Mouse (Mus musculus) midbrain, embryonic 16.5 days (tissue): ENCODE data around the gene Dock4. TPM values are rescaled to one million over a fixed set of nuclear protein-coding genes. Genes with fewer than 3 reads are reported as not detected.
A peak's percentile ranks its signal among the peaks of the same experiment; 100 is the strongest.

ENCODE experiments used
- ATAC-seq: fragments of 200-750 bp; cut with Nextera tagmentation; 2 replicates; pipeline ENCODE4 v1.8.0; 2017; ENCODE audit warnings: moderate TSS enrichment
- H3K27ac ChIP-seq: fragments of 300-500 bp; sonication (generic); 2 replicates; pipeline ENCODE4 v1.5.1; 2014; ENCODE audit warnings: mild to moderate bottlenecking, low read length, mixed read lengths
- H3K27me3 ChIP-seq: fragments of 300-500 bp; sonication (generic); 2 replicates; pipeline ENCODE4 v1.6.1; 2014; ENCODE audit warnings: low read depth, low read length, mixed read lengths; ENCODE audit not compliant: control insufficient read depth, insufficient read depth
- H3K36me3 ChIP-seq: fragments of 300-500 bp; sonication (generic); 2 replicates; pipeline ENCODE4 v1.6.1; 2014; ENCODE audit warnings: mild to moderate bottlenecking, low read length, moderate library complexity, mixed read lengths; ENCODE audit not compliant: control insufficient read depth, insufficient read depth
- H3K4me1 ChIP-seq: fragments of 300-500 bp; sonication (generic); 2 replicates; pipeline ENCODE4 v1.6.1; 2014; ENCODE audit warnings: mild to moderate bottlenecking, low read length, mixed read lengths; ENCODE audit not compliant: control insufficient read depth, insufficient read depth
- H3K4me2 ChIP-seq: fragments of 300-500 bp; sonication (generic); 2 replicates; pipeline ENCODE4 v1.6.1; 2014; ENCODE audit warnings: mild to moderate bottlenecking, low read length, mixed read lengths
- H3K4me3 ChIP-seq: fragments of 300-500 bp; sonication (generic); 2 replicates; pipeline ENCODE4 v1.5.1; 2014; ENCODE audit warnings: low read depth, mild to moderate bottlenecking, low read length, moderate library complexity, mixed read lengths
- H3K9ac ChIP-seq: fragments of 300-500 bp; sonication (generic); 2 replicates; pipeline ENCODE4 v1.6.1; 2014; ENCODE audit warnings: low read depth, low read length, mixed read lengths
- H3K9me3 ChIP-seq: fragments of 300-500 bp; sonication (generic); replicated peaks from 2 replicates; pipeline ENCODE4 v1.6.1; 2014; ENCODE audit warnings: mild to moderate bottlenecking, low read length, mixed read lengths; ENCODE audit not compliant: control insufficient read depth, poor library complexity, severe bottlenecking
- WGBS: fragments of 180-500 bp; shearing (Covaris S2); extraction: QIAGEN DNeasy Blood & Tissue Kit; methylation state at CpG from one replicate; pipeline ENCODE4 v1.1.7; 2014; 5-methylcytosine and 5-hydroxymethylcytosine counted together
- polyA plus RNA-seq: library from polyadenylated mRNA; unstranded; fragments of >200 nt; fragmentation: Nextera tagmentation; extraction: Ambion mirVana; gene quantifications from 2 replicates; pipeline ENCODE4 v1.2.1, GENCODE M21; 2015

Gene Dock4
- polyA plus RNA-seq, 1 experiment from 2014 or later = 34.8 TPM

DNA sequence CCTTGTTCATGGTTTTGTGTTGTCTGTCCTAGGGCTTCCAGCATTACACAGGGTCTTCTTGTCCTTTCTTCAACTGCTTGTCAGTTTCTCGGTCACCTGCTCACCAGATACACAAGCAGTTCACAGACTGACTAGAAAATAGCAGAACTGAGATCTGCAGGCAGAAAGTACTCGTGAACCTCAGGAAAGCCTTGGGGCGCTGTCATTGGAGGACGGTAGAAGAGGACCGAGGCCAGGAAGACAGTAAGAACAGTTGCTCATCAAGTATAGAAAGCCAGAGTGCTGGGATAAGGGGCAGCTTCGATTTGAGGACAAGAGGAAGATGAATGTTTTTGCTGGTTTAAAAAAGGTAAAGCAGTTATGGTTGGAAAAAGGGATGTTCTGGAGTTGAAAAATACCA lies 92.6 kb downstream of the Dock4 start:
- Histone ChIP-seq H3K4me3 (no peak overlapping the region), H3K27me3 (no peaks in the 10 kb centered on the region), H3K9ac (no peak overlapping the region), H3K27ac (no peak overlapping the region), H3K4me2 (no peak overlapping the region), H3K4me1 (no peaks in the 10 kb centered on the region; the same call in 1 of the 2 replicates), H3K36me3 (no peaks in the 10 kb centered on the region), H3K9me3 (no peaks in the 10 kb centered on the region; the same call in 1 of the 2 replicates)
- ATAC-seq = no peak
- WGBS = 94% methylated on average over 6 of the region's 6 CpGs

DNA sequence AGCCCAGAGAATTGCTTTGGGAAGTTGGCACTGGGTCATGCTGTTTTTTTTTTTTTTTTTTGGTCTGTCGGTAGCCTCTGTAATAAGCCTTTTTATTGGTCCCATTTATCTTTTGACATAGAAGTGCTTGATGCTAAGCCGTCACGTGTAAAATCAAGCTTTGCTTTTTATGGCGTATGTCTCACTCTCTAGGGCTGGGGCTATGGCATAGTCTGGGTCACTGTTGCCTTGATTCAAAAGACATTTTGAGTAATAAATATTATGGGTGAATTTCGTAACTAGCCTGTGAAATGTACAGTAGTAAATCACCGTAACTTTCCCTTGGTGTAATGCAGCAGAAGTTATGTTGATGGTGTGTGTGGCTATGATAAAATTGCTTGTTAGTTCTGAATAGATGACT lies 93.0 kb downstream of the Dock4 start:
- no peak overlapping the region for H3K4me3 ChIP-seq
- 83% methylated on average over 6 of the region's 6 CpGs for WGBS
- H3K27me3 ChIP-seq = no peaks in the 10 kb centered on the region
- ATAC-seq = no peak
- no peaks in the 10 kb centered on the region for H3K36me3 ChIP-seq
- H3K4me1 ChIP-seq = no peaks in the 10 kb centered on the region; the same call in 1 of the 2 replicates
- H3K27ac ChIP-seq = no peak overlapping the region
- H3K9ac ChIP-seq = no peak overlapping the region
- no peaks in the 10 kb centered on the region; the same call in 1 of the 2 replicates for H3K9me3 ChIP-seq
- no peak overlapping the region for H3K4me2 ChIP-seq

GRCm38 (mm10) chr12:40544273-40544672 lies 98.5 kb downstream of the Dock4 start:
- no peak overlapping the region for H3K4me3 ChIP-seq
- no peaks in the 10 kb centered on the region for H3K27me3 ChIP-seq
- no peak overlapping the region for H3K9ac ChIP-seq
- WGBS = 100% methylated on average over 3 of the region's 3 CpGs
- ATAC-seq = no peak
- no peak overlapping the region for H3K4me2 ChIP-seq
- H3K27ac ChIP-seq = no peak overlapping the region
- no peaks in the 10 kb centered on the region for H3K9me3 ChIP-seq
- H3K4me1 ChIP-seq = peaks cover 13% of the 10 kb centered on the region
- no peaks in the 10 kb centered on the region for H3K36me3 ChIP-seq

GRCm38 (mm10) chr12:40546827-40547226 lies 101.1 kb downstream of the Dock4 start:
- H3K27ac ChIP-seq = peak overlapping the region; percentile 15; the same call in 1 of the 2 replicates
- ATAC-seq = no peak

GRCm38 (mm10) chr12:40551317-40551716 lies 105.6 kb downstream of the Dock4 start:
- H3K4me3 ChIP-seq = no peak overlapping the region
- H3K4me2 ChIP-seq = no peak overlapping the region
- 90% methylated on average over 3 of the region's 3 CpGs for WGBS
- H3K27me3 ChIP-seq = no peaks in the 10 kb centered on the region
- H3K4me1 ChIP-seq = peaks cover 12% of the 10 kb centered on the region
- H3K27ac ChIP-seq = no peak overlapping the region
- ATAC-seq = no peak
- H3K9ac ChIP-seq = no peak overlapping the region
- no peaks in the 10 kb centered on the region for H3K36me3 ChIP-seq
- H3K9me3 ChIP-seq = no peaks in the 10 kb centered on the region

More at GRCm38 (mm10) chr12:40546827-40547226, 101.1 kb downstream of the Dock4 start:
- 41% methylated on average over 5 of the region's 5 CpGs for WGBS
- no peaks in the 10 kb centered on the region for H3K27me3 ChIP-seq
- no peaks in the 10 kb centered on the region for H3K9me3 ChIP-seq
- H3K4me1 ChIP-seq = peaks cover 13% of the 10 kb centered on the region
- H3K36me3 ChIP-seq = no peaks in the 10 kb centered on the region
- peak overlapping the region; percentile 20; the same call in 1 of the 2 replicates for H3K9ac ChIP-seq
- H3K4me3 ChIP-seq = no peak overlapping the region
- no peak overlapping the region for H3K4me2 ChIP-seq

DNA sequence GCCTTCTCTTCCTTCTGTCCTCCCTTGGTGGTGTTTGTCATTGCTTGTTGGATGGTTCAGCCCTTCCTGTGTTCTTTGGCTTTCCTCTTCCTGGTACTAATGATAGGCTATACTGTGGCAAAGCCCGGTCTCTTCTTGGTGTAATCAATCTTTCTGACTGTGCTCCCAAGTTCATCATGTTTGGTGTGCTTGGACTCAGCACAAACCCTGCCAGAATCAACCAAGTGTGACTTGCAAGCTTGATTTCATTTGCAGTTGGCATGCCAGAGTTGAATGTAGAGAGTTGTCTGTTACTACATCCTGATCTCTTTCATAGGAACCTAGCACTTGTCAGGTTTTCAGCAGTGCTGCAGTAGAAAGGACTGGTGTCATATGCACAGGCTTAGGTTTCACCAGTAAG lies 106.4 kb downstream of the Dock4 start:
- Histone ChIP-seq H3K27ac (no peak overlapping the region), H3K4me2 (no peak overlapping the region), H3K9me3 (no peaks in the 10 kb centered on the region), H3K27me3 (no peaks in the 10 kb centered on the region), H3K4me3 (no peak overlapping the region), H3K36me3 (no peaks in the 10 kb centered on the region), H3K4me1 (peaks cover 3% of the 10 kb centered on the region; the same call in 1 of the 2 replicates), H3K9ac (no peak overlapping the region)
- no peak for ATAC-seq
- WGBS = 95% methylated on average over 1 of the region's 1 CpGs

DNA sequence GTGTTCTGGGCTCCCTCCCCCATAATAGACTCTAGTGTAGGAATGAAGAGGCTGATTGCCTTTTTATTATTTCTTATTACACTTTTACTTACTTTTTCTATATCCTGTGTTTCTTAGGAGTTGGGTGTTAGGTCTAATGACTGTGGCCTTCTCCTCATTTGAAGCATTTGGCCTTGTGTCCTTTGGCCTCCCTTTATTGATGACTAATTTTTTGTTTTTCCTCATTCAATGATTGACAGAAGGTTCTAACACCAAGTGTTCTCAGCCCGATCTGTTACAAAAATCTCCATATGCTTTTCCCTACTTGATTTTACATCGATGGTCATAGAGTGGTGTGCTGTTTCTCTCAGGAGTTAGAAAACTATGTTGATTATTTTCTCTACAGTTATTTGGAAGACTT lies 108.2 kb downstream of the Dock4 start:
- no peak overlapping the region for H3K4me2 ChIP-seq
- ATAC-seq = no peak
- WGBS = 94% methylated on average over 2 of the region's 2 CpGs
- no peak overlapping the region for H3K4me3 ChIP-seq
- H3K9ac ChIP-seq = no peak overlapping the region
- H3K9me3 ChIP-seq = no peaks in the 10 kb centered on the region
- H3K4me1 ChIP-seq = 0 out of 2 replicates have a peak, but pooled peaks cover under 1% of the 10 kb centered on the region
- H3K36me3 ChIP-seq = no peaks in the 10 kb centered on the region
- no peak overlapping the region for H3K27ac ChIP-seq
- H3K27me3 ChIP-seq = no peaks in the 10 kb centered on the region

GRCm38 (mm10) chr12:40554941-40555511 lies 109.3 kb downstream of the Dock4 start:
- no peak overlapping the region for H3K4me3 ChIP-seq
- ATAC-seq = no peak
- H3K4me2 ChIP-seq = no peak overlapping the region
- no peaks in the 10 kb centered on the region for H3K4me1 ChIP-seq
- WGBS = 82% methylated on average over 6 of the region's 6 CpGs
- H3K27me3 ChIP-seq = no peaks in the 10 kb centered on the region
- H3K9me3 ChIP-seq = no peaks in the 10 kb centered on the region
- H3K9ac ChIP-seq = no peak overlapping the region
- H3K27ac ChIP-seq = no peak overlapping the region
- H3K36me3 ChIP-seq = no peaks in the 10 kb centered on the region

GRCm38 (mm10) chr12:40558600-40558999 lies 112.8 kb downstream of the Dock4 start:
- 79% methylated on average over 3 of the region's 3 CpGs for WGBS
- H3K27me3 ChIP-seq = no peaks in the 10 kb centered on the region
- H3K9me3 ChIP-seq = no peaks in the 10 kb centered on the region
- H3K27ac ChIP-seq = no peak overlapping the region
- no peak overlapping the region for H3K9ac ChIP-seq
- no peaks in the 10 kb centered on the region for H3K36me3 ChIP-seq
- no peak overlapping the region for H3K4me3 ChIP-seq
- peaks cover 3% of the 10 kb centered on the region; the same call in 1 of the 2 replicates for H3K4me1 ChIP-seq
- H3K4me2 ChIP-seq = no peak overlapping the region
- ATAC-seq = no peak
